Mouse (Mus musculus): Measurements from ENCODE around the gene Shcbp1l. TPM values are rescaled to one million over a fixed set of nuclear protein-coding genes. Genes with fewer than 3 reads are reported as not detected.
A peak's percentile ranks its signal among the peaks of the same experiment; 100 is the strongest.
"Not testable (repeated sequence)": the region's sequence is repeated elsewhere in the genome, so short reads cannot be mapped to it uniquely, and the experiment has no call there.

Gene Shcbp1l
- polyA plus RNA-seq, 1 experiment from 2014 or later, result 0.32 TPM

DNA sequence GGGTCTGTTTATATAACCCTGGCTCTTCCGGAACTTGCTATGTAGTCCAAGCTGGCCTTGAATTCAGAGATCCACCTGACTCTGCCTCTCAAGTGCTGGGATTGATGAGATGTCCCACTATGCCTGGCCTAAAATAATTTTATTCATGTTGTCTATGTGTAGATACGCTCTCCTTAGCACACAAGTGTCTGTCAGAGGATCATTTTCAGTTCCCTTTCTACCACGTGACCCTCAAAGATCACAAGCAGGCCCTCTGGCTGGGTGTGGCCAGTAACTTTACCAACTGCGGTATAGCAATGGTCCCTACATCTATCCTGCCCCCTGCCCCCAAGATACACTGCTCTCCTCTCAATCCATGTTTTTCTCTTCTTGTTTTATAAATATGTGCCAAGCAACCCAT, 10.0 kb upstream of the Shcbp1l start:
- H3K4me2 ChIP-seq (ENCODE audit: low read depth, low read length), result no peak overlapping the region
- WGBS (ENCODE audit: insufficient replicate concordance), result 34% methylated on average over 4 of the region's 4 CpGs
- peak; percentile 56; the same call in 1 of the 2 replicates for ATAC-seq (ENCODE audit: low read depth)

DNA sequence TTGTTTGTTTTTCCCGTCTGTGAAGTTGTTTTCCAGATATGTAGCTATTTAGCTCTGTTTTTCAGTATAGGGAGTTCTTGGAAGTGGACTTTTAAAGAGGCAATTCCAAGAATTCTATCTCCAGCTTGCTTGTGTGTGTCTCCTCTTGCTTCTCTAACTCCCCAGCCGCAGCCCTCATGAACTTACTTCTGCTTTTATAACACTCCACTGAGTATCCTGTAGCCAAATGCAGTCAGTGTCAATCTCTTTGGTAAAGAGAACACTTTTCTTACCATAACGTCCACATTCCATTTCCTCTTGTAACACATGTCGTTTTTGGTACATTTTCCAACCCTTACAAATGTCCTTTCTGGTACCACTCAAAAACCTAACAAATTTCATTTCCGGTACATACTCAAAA, 9.2 kb upstream of the Shcbp1l start:
- not testable (repeated sequence) for H3K4me2 ChIP-seq (ENCODE audit: low read depth, low read length); H3K4me1 ChIP-seq (ENCODE audit: control insufficient read depth, low read depth, low read length); H3K27ac ChIP-seq (ENCODE audit: low read length); H3K9me3 ChIP-seq (replicated peaks; ENCODE audit: control insufficient read depth, low read length); H3K4me3 ChIP-seq (ENCODE audit: low read depth, low read length); H3K36me3 ChIP-seq (ENCODE audit: control insufficient read depth, insufficient read depth); H3K27me3 ChIP-seq (ENCODE audit: control insufficient read depth, insufficient read depth, low read depth, low read length); ATAC-seq (ENCODE audit: low read depth); H3K9ac ChIP-seq (ENCODE audit: low read depth, low read length)
- 39% methylated on average over 2 of the region's 5 CpGs for WGBS (ENCODE audit: insufficient replicate concordance)

More for the DNA sequence above, 10.0 kb upstream of the Shcbp1l start:
- no peak overlapping the region for H3K4me3 ChIP-seq (ENCODE audit: low read depth, low read length)
- no peaks in the 10 kb centered on the region for H3K4me1 ChIP-seq (ENCODE audit: control insufficient read depth, low read depth, low read length)
- no peak overlapping the region for H3K9ac ChIP-seq (ENCODE audit: low read depth, low read length)
- no peaks in the 10 kb centered on the region for H3K27me3 ChIP-seq (ENCODE audit: control insufficient read depth, insufficient read depth, low read depth, low read length)
- H3K27ac ChIP-seq (ENCODE audit: low read length), result no peak overlapping the region
- no peaks in the 10 kb centered on the region for H3K36me3 ChIP-seq (ENCODE audit: control insufficient read depth, insufficient read depth)
- no peaks in the 10 kb centered on the region for H3K9me3 ChIP-seq (replicated peaks; ENCODE audit: control insufficient read depth, low read length)

DNA sequence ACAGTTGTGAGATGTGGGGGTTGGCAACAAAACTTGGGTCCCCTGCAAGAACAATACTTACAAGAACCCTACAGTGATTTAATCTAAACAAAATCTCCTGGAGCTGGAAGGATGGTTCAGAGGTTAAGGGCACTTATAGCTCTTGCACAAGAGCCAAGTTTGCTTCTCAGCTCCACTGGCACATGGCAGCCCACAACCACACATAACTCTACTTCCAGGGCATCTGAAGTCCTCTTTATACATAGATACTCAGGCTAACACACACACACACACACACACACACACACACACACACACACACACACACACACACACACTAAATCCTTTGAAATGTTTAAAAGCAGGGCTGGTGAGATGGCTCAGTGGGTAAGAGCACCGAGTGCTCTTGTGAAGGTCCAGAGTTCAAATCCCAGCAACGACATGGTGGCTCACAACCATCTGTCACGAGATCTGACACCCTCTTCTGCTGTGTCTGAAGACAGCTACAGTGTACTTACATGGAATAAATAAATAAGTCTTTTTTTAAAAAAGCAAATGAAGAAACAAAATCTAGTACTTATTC, 8.6 kb upstream of the Shcbp1l start:
- H3K9ac ChIP-seq (ENCODE audit: low read depth, low read length); H3K9me3 ChIP-seq (replicated peaks; ENCODE audit: control insufficient read depth, low read length); H3K27ac ChIP-seq (ENCODE audit: low read length); H3K4me3 ChIP-seq (ENCODE audit: low read depth, low read length); ATAC-seq (ENCODE audit: low read depth); H3K27me3 ChIP-seq (ENCODE audit: control insufficient read depth, insufficient read depth, low read depth, low read length); H3K4me2 ChIP-seq (ENCODE audit: low read depth, low read length); H3K4me1 ChIP-seq (ENCODE audit: control insufficient read depth, low read depth, low read length); H3K36me3 ChIP-seq (ENCODE audit: control insufficient read depth, insufficient read depth): not testable (repeated sequence)
- 69% methylated on average over 3 of the region's 3 CpGs for WGBS (ENCODE audit: insufficient replicate concordance)

DNA sequence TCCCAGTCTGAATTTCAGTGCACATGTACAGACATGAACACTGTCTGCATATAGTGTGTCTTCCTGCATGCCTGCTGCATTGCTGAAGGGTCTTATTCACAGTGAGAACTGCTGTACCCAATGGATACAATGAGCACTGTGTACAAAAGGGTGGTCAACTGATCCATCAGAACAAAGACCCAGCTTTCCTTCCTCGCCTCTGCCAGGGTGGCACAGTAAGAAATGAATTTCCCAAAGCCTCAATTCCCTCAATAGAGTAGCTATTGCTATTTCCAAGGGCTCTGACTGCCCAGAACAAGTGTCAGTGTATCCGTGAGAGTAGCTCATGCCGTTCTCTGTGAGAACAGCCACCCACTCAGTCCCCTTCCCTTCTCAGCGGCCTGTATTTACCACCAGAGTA, 7.2 kb upstream of the Shcbp1l start:
- not testable (repeated sequence) for H3K27me3 ChIP-seq (ENCODE audit: control insufficient read depth, insufficient read depth, low read depth, low read length); H3K36me3 ChIP-seq (ENCODE audit: control insufficient read depth, insufficient read depth); H3K4me3 ChIP-seq (ENCODE audit: low read depth, low read length); H3K9me3 ChIP-seq (replicated peaks; ENCODE audit: control insufficient read depth, low read length); H3K27ac ChIP-seq (ENCODE audit: low read length); H3K9ac ChIP-seq (ENCODE audit: low read depth, low read length); ATAC-seq (ENCODE audit: low read depth); H3K4me2 ChIP-seq (ENCODE audit: low read depth, low read length); H3K4me1 ChIP-seq (ENCODE audit: control insufficient read depth, low read depth, low read length)
- 73% methylated on average over 4 of the region's 4 CpGs for WGBS (ENCODE audit: insufficient replicate concordance)

DNA sequence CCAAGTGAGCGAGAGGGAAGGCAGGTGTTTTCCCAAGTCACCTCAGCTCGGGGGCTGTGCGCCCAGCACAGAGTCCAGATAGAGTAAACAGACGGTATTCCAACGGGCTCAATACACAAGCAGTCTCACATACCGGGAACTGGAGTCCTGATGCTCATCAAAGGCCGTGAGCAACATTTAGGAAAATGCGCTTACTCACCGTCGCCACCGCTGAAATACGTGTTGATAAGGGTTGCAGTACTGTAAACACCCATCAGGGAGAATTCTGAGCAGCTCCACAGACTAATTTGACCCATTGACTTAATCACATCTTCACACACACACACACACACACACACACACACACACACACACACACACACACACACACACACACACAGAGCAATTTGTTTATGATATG, 691 bp upstream of the Shcbp1l start:
- Histone ChIP-seq H3K27ac (ENCODE audit: low read length) (peak overlapping the region; percentile 94), H3K4me1 (ENCODE audit: control insufficient read depth, low read depth, low read length) (peaks cover 15% of the 10 kb centered on the region), H3K9me3 (replicated peaks; ENCODE audit: control insufficient read depth, low read length) (no peaks in the 10 kb centered on the region), H3K4me2 (ENCODE audit: low read depth, low read length) (peak overlapping the region; percentile 95), H3K36me3 (ENCODE audit: control insufficient read depth, insufficient read depth) (no peaks in the 10 kb centered on the region), H3K27me3 (ENCODE audit: control insufficient read depth, insufficient read depth, low read depth, low read length) (no peaks in the 10 kb centered on the region; the same call in 1 of the 2 replicates), H3K4me3 (ENCODE audit: low read depth, low read length) (peak overlapping the region; percentile 62), H3K9ac (ENCODE audit: low read depth, low read length) (peak overlapping the region; percentile 64)
- WGBS (ENCODE audit: insufficient replicate concordance), result 20% methylated on average over 12 of the region's 12 CpGs
- ATAC-seq (ENCODE audit: low read depth), result peak; percentile 89

DNA sequence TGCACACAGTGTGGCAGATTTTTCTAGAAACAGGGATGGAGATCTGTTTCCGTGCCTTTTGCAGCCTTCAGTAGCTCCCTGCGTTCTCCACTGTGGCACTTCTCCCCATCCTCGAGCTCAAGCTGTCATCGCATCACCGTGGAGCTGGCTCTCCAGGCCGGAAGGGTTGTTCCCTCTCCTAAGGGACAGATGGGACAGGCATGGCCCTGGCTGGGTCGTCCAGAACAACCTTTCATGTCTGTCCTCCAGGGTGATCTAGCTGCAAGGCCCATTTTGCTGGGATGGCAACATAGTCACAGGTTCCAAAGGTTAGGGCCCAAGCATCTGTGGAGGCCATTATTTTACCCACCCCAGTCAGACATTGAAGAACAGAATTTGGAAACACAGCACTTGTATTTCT, 6.2 kb downstream of the Shcbp1l start:
- Histone ChIP-seq H3K9ac (ENCODE audit: low read depth, low read length) (no peak overlapping the region), H3K4me2 (ENCODE audit: low read depth, low read length) (no peak overlapping the region), H3K27ac (ENCODE audit: low read length) (no peak overlapping the region), H3K9me3 (replicated peaks; ENCODE audit: control insufficient read depth, low read length) (no peaks in the 10 kb centered on the region), H3K4me1 (ENCODE audit: control insufficient read depth, low read depth, low read length) (no peaks in the 10 kb centered on the region), H3K4me3 (ENCODE audit: low read depth, low read length) (no peak overlapping the region), H3K36me3 (ENCODE audit: control insufficient read depth, insufficient read depth) (no peaks in the 10 kb centered on the region), H3K27me3 (ENCODE audit: control insufficient read depth, insufficient read depth, low read depth, low read length) (no peaks in the 10 kb centered on the region; the same call in 1 of the 2 replicates)
- ATAC-seq (ENCODE audit: low read depth), result no peak
- WGBS (ENCODE audit: insufficient replicate concordance), result 78% methylated on average over 7 of the region's 7 CpGs

DNA sequence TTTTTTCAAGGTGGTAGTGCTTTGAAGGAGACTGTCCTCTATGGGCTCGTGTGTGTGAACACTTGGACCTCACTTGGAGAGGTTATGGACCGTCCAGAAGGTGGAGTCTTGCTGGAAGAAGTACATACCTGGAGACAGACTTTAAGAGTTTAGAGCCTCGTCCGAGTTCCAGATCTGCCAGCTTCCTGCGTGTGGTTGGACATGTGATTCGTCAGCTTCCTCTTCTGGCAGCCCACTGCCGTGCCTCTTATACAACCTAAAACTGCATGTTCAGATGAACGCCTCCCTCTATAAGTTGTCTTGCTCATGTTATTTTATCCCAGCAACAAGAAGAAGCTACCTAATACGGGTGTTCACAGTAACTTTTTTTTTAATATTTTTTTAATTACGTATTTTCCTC, 6.7 kb downstream of the Shcbp1l start:
- no peak for ATAC-seq (ENCODE audit: low read depth)
- 32% methylated on average over 10 of the region's 10 CpGs for WGBS (ENCODE audit: insufficient replicate concordance)
- no peaks in the 10 kb centered on the region for H3K9me3 ChIP-seq (replicated peaks; ENCODE audit: control insufficient read depth, low read length)

DNA sequence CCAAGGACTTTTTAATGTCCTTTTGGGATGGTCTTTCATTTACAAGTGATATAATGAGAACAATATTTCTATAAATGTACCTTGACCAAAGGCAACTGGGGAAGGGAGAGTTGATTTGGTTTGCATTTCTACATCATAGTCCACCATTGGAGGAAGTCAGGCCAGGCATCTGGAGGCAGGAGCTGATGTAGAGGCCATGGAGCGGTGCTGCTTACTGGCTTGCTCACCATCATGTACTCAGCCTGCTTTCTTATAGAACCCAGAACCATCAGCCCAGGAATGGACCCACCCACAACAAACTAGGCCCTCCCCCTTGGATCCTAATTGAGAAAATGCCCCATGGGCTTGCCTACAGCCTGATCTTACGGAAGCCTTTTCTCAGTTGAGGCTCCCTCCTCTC, 7.4 kb downstream of the Shcbp1l start:
- Histone ChIP-seq H3K4me3 (ENCODE audit: low read depth, low read length) (no peak overlapping the region), H3K27ac (ENCODE audit: low read length) (no peak overlapping the region), H3K9me3 (replicated peaks; ENCODE audit: control insufficient read depth, low read length) (no peaks in the 10 kb centered on the region), H3K4me1 (ENCODE audit: control insufficient read depth, low read depth, low read length) (no peaks in the 10 kb centered on the region), H3K4me2 (ENCODE audit: low read depth, low read length) (no peak overlapping the region), H3K27me3 (ENCODE audit: control insufficient read depth, insufficient read depth, low read depth, low read length) (no peaks in the 10 kb centered on the region), H3K9ac (ENCODE audit: low read depth, low read length) (no peak overlapping the region), H3K36me3 (ENCODE audit: control insufficient read depth, insufficient read depth) (no peaks in the 10 kb centered on the region)
- ATAC-seq (ENCODE audit: low read depth), result no peak
- WGBS (ENCODE audit: insufficient replicate concordance), result 74% methylated on average over 2 of the region's 2 CpGs

More for the DNA sequence above, 6.7 kb downstream of the Shcbp1l start:
- no peak overlapping the region for H3K4me3 ChIP-seq (ENCODE audit: low read depth, low read length)
- H3K27me3 ChIP-seq (ENCODE audit: control insufficient read depth, insufficient read depth, low read depth, low read length), result no peaks in the 10 kb centered on the region
- H3K4me2 ChIP-seq (ENCODE audit: low read depth, low read length), result no peak overlapping the region
- no peaks in the 10 kb centered on the region for H3K4me1 ChIP-seq (ENCODE audit: control insufficient read depth, low read depth, low read length)
- H3K9ac ChIP-seq (ENCODE audit: low read depth, low read length), result no peak overlapping the region
- no peaks in the 10 kb centered on the region for H3K36me3 ChIP-seq (ENCODE audit: control insufficient read depth, insufficient read depth)
- no peak overlapping the region for H3K27ac ChIP-seq (ENCODE audit: low read length)

DNA sequence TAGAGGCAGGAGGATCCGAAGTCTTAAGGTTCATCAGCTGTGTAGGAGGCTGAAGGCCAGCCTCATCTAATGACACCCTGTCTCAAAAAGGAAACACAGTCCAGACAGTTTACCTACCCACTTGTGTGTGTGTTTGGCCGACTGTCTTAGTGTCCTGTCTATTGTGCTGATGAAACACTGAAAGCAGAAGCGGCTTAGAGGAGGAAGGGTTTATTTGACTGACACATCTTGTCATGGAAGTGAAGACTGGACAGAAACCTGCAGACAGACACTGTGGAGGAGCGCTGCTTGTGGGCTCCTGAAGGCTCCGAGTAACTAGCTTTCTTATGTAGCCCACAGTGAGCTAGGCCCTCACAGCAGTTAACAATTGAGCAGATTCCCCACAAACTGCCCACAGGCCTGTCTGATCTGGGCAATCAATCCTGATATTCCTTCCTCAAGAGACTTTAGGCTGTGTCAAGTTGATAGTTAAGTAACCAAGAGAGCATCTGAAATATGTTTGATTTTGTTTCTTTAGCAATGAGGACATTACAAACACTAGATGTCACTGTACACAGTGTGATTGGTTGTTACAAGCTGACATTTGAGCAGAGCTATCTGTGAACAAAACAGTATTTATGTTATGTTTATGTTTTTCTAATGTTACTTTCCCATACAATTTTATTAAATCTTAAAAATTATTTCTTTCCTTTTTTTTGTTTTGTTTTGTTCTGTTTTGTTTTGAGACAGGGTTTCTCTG, 9.1 kb downstream of the Shcbp1l start:
- Histone ChIP-seq H3K9ac (ENCODE audit: low read depth, low read length) (no peak overlapping the region), H3K27me3 (ENCODE audit: control insufficient read depth, insufficient read depth, low read depth, low read length) (no peaks in the 10 kb centered on the region), H3K36me3 (ENCODE audit: control insufficient read depth, insufficient read depth) (no peaks in the 10 kb centered on the region), H3K9me3 (replicated peaks; ENCODE audit: control insufficient read depth, low read length) (no peaks in the 10 kb centered on the region), H3K4me3 (ENCODE audit: low read depth, low read length) (no peak overlapping the region), H3K4me1 (ENCODE audit: control insufficient read depth, low read depth, low read length) (no peaks in the 10 kb centered on the region), H3K4me2 (ENCODE audit: low read depth, low read length) (no peak overlapping the region), H3K27ac (ENCODE audit: low read length) (no peak overlapping the region)
- no peak for ATAC-seq (ENCODE audit: low read depth)
- WGBS (ENCODE audit: insufficient replicate concordance), result 62% methylated on average over 5 of the region's 5 CpGs

Data from liver, embryonic 16.5 days (tissue).